Mouse (Mus musculus): ENCODE data around the gene Syt14.

The Syt14 gene

DNA sequence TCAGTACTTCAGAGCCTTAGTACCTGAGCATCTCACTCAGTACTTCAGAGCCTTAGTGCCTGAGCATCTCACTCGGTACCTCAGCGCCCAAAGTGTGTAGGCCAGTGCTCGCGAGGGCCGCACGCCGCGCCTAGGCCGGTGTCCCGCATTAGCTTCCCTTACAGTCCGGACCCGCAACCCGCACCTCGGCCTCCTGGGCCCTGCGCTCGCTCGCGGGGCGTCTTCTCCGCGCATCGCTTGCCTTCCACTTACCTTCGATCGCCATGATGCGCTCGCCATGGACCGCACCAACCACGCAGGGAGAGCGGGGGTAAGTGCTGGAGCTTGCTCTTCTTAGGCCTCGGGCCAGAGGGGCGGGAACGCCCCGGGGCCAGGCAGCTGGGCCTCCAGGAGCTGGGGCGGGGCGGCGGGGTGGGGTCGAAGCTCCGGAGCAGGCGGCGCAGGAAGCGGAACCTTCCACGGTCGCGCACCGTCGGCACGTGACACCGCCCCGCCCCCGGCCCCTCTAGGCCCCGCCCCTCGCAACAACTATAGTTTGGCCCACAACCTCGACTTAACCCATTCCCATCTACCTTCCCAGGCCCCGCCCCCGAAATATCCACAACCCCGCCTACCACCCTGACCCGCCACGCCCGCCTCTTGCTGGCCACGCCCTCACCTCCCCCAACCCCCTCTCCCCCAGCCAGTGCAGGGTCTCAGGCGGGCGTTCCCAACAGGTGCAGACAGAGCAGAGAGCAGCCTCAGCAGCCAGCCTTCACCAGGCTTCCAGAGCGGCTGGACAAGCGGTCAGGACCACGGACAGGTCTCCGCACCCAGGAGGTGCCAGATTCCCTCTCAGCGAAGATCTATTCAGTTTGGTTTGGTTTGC, at the start of gene Syt14:
Gene Syt14 (minus strand): TSS at position 405 of the 868 bp plus-strand sequence.
- peak; percentile 40 to 75 for DNase-seq (ENCODE audit: low spot score in 2 of 2)

DNA sequence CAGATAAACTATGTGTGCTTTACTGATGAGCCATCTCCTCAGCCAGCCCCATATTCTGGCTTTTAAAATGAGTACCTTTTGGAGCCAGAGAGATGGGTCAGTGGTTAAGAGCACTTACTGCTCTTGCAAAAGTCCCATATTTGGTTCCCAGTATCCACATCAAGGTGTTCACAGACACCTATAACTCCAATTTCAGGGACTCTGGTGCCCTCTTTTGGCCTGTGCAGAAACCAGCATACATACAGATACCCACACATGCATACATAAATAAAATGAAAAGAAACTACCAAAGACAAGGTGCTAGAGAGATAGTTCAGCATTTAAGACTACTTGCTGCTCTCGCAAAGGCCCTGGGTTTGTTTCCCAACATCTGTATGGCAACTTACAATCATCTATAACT, 48.4 kb upstream of the Syt14 start:
- DNase-seq (ENCODE audit: low spot score in 2 of 2) = no peak

DNA sequence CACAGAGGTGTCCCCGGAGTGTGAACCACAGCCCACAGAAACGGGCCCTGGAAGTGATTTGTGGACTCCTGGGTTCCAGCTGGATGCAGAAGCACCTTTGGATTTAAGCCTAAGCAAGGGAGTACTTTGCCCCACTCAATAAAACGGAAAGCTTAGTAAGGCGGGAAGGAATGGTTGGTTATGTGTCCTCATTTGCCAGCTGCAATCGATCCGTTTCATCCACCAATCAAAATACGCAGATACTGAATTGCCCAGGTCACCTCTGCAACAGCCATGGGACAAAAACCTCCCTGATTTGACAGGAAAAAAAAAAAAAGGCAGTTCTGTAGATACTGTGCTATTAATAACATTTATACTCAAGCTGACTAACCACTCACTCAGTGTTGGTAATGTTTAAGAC, 47.5 kb upstream of the Syt14 start:
- no peak for DNase-seq (ENCODE audit: low spot score in 2 of 2)

DNA sequence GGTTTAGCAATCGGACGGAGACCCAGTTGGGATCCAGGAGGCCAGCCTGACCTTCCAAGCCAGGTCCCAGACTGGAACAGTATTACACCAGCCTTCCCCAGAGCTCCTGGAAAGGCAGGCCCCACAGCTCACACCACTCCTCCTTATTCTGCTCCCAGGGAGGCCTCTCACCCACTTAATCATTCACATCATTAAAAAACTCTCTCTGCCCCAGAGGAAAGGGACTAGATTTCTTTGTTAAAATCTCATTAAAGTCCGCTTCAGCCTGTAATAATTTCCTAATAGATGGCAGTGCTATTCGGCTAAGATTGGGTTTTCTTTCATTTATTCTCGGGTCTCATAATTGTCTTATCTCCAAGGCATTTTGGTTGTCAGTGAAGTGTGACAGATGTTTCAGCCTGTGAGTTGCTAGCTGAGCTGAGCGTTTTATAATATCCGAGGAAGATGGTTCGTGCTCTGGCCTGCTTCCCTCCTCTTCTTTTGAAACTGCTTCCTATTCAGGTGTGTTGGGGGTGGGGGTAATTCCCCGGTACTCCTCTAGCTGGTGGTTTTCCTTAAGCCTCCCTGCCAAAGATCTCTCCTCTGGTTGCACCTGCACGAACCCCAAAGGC, 46.8 kb upstream of the Syt14 start:
- DNase-seq (ENCODE audit: low spot score in 2 of 2) = no peak

DNA sequence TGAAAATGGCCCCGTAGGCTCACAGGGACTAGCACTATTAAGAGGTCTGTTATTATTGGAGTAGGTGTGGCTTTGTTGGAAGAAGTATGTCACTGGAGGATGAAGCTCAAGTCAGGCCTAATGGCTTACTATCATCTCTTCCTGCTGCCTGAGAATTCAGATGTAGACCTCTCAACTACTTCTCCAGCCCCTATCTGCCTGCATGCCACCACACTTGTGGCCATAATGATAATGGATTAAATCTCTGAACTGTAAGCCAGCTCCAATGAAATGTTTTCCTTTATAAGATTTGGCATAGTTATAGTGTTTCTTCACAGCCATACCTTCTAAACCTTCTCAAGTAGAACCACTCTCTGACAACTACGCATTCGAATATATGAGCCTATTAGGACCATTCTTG, 27.0 kb upstream of the Syt14 start:
- no peak for DNase-seq (ENCODE audit: low spot score in 2 of 2)

DNA sequence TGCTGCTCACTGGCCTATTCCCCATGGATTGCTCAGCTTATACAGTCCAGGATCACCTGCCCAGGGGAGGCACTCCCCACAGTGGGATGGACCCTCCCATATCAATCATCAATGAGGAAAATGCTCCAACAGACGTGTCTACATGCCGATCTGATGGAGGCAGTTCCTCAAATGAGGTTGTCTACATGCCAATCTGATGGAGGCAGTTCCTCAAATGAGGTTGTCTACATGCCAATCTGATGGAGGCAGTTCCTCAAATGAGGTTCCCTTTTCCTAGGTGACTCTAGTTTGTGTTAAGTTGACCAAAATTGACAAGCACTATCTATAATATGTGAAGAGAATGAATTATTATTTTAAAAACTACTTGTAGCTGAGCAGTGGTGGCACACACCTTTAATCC, 24.6 kb upstream of the Syt14 start:
- no peak for DNase-seq (ENCODE audit: low spot score in 2 of 2)

DNA sequence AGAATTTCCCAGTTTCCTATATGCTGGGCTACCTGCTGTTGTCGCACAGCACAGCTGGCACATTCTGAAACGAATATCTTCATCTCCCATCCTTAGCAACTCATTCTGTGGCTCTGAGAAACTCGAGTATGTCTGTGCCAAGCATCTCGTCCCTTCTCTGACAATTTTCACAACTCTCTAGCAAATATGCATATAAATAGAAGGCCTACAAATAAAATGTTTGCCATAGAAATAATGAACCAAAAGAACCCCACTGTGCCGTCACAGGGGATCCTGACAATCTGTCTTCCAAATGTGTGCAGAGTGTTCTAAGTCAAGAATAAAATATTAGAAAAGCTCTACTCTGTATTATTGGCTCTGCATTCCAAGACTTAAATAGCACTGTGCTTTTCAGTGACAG, 24.0 kb upstream of the Syt14 start:
- no peak for DNase-seq (ENCODE audit: low spot score in 2 of 2)

DNA sequence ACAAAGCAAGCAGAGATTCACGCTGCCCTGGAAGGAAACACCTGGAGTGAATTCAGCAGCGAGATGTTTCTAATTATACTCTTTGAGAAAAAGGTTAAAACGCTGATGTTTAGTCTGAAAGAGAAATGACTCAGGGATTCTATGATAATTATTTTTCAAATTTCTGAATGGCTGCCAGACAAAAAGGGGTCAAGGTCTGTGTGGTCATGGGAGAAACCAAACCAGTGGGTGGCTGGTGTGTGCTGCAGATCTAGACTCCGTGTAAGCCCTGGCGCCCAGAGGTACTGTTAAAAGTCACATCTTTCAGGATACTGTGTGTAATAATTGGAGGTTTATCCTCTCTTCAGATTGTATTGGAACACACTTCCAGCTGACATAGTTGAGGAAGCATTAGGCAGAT, 18.8 kb upstream of the Syt14 start:
- DNase-seq (ENCODE audit: low spot score in 2 of 2) = no peak

DNA sequence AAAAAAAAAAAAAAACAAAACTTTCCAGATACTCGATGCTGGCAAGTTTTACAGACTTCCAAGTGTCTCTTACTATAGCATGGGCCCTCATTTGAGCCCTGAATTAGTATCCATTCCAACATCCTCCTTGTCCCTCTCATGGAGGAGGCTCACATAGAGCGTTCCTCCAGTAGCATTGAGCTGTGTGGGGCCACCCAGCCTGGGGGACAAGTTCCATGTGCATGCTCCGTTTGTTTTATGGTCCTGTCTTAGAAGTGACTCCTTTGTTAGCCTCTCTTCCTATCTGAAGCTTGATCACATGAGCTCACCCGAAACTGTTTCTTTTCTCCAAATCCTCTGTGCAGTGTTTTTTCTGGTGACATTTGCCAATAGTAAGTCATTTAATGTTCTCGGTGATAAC, 17.5 kb upstream of the Syt14 start:
- DNase-seq (ENCODE audit: low spot score in 2 of 2) = no peak

DNA sequence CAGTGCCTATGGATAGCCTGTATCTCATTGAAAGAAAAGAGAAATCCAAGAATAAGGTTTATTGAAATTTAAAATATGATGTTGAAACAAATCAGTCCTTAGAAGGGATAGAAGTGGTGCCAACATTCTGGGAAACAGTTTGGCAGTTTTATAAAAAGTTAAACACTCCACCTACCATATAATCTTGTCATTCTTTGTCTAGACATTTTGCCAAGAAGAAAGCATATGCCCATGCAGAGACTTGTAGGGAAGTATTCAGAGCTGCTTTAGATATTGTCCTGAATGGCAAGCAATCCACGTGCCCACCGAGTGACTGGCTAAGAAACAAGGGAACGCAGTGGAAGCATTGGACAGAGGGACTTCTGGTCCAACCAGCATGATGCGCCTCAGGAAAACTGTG, 12.0 kb upstream of the Syt14 start:
- no peak for DNase-seq (ENCODE audit: low spot score in 2 of 2)

DNA sequence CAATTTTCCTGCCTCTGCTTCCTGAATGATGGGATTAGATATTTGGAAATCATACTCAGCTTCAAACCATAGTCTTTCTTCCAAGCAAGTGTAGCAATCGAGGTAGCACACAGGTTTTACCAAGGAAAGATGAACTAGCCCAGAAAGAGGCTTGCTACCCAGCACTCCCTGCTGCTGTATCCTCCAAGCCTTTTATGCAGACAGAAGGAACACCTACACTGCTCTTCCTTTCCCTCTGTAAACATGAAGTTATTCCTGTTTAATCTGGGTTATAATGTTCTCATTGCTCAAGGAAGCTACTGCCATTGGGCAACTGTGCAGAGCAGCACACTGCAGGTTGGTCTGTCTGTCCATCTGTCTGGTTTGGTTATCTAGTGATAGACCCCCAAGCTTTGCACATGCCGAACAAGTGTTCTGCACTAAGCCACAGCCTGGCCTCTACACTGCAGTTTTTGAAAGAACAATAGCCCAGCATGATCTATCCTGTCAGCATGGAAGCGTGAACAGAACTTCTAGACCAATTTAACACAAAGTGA, 7.3 kb upstream of the Syt14 start:
- no peak for DNase-seq (ENCODE audit: low spot score in 2 of 2)

DNA sequence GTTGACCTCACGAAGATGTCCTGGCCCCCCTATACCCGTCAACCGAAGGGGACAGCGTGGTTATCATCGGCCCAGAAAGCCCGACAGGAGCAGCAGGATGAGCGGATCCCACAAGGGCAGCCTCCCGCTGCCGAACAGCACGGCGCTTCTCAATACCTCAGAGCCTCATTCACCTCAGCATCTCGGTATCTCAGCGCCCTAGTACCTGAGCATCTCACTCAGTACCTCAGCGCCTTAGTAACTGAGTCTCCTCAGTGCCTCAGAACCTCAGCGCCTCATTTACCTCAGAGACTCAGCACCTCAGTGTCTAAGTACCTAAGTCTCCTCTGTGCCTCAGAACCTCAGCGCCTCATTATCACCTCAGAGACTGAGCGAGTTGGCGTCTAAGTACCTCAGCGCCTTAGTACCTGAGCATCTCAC, 614 bp downstream of the Syt14 start:
- DNase-seq (ENCODE audit: low spot score in 2 of 2) = peak in 1 of 2 experiments; percentile 4

DNA sequence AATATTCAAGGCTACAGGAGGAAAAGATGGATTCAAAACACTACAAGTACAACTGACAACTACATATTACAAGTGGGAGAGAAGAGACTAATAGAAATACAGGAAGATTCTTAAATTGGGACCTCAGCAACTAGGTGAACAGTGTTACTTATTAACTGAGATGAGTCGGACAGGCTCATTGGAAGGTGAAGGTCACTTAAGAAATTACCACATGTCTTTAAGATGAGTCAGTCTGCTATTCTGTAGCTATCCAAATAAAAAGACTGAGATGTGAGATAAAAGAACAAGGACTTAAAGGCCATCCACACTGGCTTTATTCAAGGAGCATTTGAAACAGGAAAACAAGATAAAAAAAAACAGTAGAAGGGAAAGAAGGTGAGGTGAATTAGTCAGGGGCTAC, 11.3 kb downstream of the Syt14 start:
- no peak for DNase-seq (ENCODE audit: low spot score in 2 of 2)

DNA sequence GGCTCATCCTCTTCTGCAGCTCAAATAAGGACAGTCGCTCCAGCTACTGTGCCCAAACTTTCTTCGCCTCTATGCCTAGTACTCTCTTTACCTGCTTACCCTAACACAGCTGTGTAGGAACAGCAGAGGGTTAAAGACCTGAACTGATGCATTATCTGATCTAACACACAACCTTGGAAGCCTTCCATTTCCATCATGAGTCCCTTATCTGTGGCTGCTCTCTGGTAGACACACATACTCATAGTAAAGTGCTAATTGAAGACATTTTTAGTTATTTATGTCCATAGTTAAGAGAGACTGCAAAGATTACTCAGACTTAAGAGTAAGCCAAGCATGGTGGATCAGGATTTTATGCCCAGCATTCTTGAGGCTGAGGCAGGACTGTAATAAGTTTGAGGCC, 23.2 kb downstream of the Syt14 start:
- DNase-seq (ENCODE audit: low spot score in 2 of 2) = no peak

DNA sequence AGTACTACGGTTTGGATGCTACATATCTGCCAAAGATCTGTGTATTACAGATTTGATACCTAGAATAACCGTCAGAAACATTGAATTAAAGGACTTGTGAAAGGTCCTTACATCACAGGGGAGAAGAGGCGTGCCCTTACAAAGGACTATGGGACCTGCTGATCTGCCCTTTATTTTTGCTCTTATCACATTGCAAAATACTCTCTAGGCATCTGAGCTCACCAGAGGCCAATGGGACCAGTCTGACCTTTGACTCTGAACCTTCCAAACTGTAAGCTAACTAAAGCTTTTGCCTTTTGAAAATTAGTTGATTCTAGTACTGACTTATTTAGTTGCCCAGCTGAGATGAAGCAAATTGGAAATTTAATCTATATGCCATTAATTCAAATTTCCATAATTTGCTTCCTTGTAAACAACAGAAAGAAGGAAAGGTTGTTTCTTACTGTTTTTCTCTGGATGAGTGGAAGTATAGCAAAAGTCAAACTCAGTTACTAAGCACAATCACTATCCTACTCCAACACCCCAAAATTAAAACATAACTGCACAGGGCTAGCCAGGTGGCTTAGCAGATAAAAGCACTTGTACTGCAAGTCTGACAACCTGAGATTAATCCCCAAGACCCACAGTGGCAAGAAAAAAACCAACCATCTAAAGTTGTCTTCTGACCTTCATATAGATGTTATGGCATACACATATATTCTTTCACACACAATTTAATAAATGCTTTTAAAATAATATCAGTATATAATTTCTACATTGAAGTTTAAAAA, 24.4 kb downstream of the Syt14 start:
- no peak for DNase-seq (ENCODE audit: low spot score in 2 of 2)

DNA sequence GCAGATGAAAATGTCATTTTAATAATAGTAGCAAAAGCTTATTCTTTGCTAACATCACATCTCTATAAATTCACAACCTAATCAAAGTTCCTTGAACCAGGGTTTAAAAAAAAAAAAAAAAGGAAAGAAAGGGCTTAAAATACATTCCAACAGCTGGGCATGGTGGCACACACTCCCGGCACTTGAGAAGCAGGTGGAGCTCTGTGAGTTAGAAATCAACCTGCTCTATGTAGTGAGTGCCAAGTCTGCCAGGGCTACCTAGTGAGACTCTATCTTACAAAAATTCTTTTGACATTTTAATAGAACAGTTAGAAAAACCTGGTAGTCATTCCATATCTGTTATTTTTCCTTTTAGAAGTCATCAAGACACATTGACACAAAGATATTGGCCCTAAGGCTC, 31.0 kb downstream of the Syt14 start:
- no peak for DNase-seq (ENCODE audit: low spot score in 2 of 2)

DNA sequence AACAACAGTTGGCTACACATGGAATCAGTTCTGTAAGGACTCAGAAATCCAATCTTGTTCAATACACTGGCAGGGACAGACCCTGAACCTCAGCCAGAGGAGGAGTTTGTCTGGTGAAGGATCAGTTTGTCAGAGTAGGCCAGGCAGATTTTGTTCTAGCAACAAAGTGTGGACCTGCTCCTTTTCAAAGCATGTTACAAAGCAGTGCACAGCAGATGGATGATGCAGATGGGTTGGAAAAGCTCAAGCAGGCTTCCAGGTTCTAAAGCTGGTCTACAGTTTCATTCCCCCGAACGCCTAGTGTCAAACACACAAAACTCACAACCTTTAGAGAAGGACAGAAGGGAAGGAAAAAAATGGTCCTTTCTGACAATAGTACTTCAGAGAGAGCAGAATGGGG, 31.6 kb downstream of the Syt14 start:
- DNase-seq (ENCODE audit: low spot score in 2 of 2) = no peak

DNA sequence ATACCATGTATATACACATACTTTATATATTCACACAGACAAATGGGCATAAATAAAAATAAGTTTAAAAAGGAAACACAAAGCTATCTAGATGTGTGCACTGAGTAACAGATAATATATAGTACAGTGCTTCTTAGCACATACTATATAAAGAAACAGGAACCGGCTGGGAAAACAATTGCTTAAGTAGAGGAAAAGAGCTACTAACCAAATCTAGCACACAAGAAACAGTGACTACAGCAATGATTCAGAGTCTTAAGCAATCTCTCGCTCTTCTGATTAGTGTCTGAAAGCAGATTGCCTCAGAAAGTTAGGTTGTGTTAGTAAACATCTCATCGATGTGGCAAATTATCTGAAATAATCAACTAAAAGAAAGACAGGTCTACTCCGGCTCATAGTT, 33.3 kb downstream of the Syt14 start:
- DNase-seq (ENCODE audit: low spot score in 2 of 2) = no peak

DNA sequence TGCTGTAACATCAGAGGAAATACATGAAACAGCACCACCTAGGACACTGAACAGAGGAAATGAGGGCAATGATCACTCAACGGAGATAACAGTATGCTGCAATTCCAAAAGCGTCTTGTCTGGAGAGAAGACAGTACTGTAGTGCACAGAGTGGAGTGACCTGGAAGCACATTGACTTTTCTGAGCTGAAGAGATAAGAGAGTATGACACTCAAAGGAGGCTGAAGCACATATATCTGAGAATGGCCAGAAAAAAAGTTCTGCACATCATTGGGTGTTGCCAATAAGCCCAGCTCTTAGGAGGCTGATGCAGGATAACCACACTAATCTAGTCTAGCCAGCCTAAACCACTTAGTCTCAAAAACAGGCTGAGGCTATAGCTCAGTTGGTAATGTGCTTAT, 34.0 kb downstream of the Syt14 start:
- DNase-seq (ENCODE audit: low spot score in 2 of 2) = no peak

DNA sequence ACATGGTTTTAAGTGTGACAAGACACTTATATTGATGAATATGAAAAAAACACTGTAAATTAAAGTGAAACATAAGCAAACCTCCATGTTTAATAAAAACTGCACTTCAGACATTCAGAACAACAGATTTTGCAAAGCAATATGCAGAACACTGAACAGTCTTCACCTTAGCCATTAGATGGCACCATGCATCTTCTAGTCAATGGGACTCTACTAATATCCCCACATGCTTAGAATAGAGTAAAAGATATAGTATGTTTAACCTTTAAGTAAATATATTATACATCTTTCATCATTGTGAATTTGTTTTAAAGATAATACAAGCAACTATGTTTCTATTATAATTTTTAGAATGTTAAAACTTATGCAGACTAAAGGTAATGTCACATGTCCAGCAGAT, 34.7 kb downstream of the Syt14 start:
- DNase-seq (ENCODE audit: low spot score in 2 of 2) = no peak

DNA sequence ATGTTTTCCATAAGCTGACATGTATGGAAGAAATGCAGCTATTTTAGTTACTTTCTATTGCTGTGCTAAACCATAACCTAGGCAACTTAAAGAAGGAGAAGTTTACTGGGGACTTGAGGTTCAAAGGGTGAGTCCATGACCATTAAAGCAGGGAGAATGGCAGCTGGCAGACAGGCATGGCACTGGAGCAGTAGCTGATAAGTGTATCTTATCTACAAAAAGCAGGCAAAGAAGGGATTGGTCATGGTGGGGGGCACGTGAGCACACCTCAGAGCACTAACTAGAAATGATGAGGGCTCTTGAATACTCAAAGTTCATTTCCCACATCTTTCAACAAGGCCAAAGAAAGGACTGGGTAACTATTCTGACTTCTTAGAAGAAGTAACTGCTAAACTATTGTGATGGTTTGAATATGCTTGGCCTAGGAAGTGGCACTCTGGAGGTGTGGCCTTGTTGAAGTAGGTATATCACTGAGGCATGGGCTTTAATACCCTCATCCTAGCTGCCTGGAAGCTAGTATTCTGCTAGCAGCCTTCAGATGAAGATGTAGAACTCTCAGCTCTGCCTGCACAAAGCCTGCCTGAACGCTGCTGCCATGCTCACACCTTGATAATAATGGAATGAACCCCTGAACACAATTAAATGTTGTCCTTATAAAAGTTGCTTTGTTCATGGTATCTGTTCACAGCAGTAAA, 41.2 kb downstream of the Syt14 start:
- no peak for DNase-seq (ENCODE audit: low spot score in 2 of 2)

DNA sequence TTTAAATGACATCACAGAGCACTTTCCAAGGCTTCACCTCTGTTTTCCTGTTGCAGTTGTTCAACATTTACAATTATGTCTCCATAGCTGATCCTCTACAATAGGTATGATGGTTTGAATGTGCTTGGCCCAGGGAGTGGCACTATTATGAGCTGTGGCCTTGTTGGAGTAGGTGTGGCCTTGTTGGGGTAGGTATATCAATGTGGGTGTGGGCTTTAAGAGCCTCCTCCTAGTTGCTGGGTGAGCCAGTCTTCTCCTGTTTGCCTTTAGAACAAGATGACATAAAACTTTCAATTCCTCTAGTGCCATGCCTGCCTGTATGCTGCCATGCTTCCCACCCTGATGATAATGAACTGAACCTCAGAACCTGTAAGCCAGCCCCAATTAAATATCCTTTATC, 42.1 kb downstream of the Syt14 start:
- no peak for DNase-seq (ENCODE audit: low spot score in 2 of 2)

All from cerebellum, postnatal 4 days (tissue).